Mouse (Mus musculus) stomach, postnatal 0 days (tissue): ENCODE data around the gene Cyth3.

ENCODE experiments used
- CTCF ChIP-seq: IDR thresholded peaks from 2 replicates; pipeline ENCODE4 v1.5.1; 2016; ENCODE audit warnings: antibody characterized with exemption, low read depth, mild to moderate bottlenecking, moderate library complexity
- EP300 ChIP-seq: optimal IDR thresholded peaks from 2 replicates; pipeline ENCODE3; 2016; ENCODE audit warnings: antibody characterized with exemption

- no peak for TF ChIP-seq EP300
- TF ChIP-seq CTCF, result no peak
These were observed 83.4 kb downstream of the Cyth3 start for GRCm38 (mm10) chr5:143705659-143705982.
